Mouse (Mus musculus) layer of hippocampus, adult 9-10 months (tissue): Measurements from ENCODE around the gene Cartpt.
"Not testable (repeated sequence)": the region's sequence is repeated elsewhere in the genome, so short reads cannot be mapped to it uniquely, and the experiment has no call there.

Source experiments
- DNase-seq: peaks from one replicate; pipeline ENCODE4 v3.0.0; 2022; ENCODE audit warnings: low spot score

Gene Cartpt

DNA sequence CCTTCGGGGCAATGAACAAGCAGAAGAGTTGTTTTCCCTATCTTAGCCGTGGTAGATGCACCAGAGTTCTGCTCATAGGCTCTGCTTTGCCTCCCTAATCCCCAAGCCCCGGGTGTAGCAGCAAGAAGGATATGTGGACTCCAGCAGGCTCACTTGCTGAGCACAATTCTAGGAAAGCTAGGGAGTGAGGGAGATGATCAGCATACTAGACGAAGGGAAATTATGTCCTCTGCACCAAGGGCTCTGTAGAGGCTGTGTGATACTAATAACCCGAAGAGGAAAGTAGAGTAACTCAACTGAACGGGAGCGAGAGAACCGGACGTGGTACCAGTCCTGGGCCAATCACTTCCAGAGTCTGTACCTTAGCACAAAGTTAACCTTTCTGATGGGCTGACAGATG lies at the start of gene Cartpt:
Cartpt (minus strand) TSS at position 127 of the 400 bp plus-strand sequence.
- no peak for DNase-seq

DNA sequence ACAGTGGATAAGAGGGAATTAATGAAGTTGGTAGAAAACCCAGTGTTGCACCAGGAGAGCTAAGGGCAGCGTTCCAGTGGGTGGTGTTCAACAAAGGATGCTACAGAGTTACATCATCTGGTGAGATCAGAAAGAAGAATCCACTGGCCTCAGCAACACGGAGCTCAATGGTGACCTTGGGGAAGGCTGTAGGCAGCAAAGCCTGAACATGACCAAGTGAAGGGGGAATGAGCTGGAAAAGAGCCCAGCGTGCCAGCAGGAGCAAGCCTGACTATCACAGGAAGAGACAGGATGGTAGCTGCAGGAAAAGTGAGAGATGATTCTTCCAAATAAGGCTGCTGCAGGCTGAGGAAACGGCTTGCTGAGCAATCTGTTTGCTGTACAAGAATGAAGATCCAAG lies 46.5 kb upstream of the Cartpt start:
- peak; percentile 12 for DNase-seq

DNA sequence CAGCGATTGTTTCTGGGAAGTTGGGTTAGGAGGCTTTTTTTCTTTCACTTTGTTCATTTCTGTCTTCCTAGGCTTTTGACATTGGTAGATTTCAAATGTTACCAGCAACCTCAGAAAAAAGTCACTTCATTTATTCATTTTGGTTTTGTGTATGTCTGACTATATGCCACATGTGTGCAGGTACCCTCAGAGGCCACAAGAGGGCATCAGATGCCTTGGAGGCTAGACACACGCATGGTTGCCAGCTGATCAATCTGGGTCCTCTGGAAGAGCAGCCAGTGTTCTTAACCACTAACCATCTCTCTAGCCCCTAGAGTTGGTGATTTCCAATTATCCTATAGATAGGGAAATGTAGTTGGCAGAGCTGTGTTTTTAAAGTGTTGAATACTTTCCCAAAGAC lies 42.6 kb upstream of the Cartpt start:
- no peak for DNase-seq

DNA sequence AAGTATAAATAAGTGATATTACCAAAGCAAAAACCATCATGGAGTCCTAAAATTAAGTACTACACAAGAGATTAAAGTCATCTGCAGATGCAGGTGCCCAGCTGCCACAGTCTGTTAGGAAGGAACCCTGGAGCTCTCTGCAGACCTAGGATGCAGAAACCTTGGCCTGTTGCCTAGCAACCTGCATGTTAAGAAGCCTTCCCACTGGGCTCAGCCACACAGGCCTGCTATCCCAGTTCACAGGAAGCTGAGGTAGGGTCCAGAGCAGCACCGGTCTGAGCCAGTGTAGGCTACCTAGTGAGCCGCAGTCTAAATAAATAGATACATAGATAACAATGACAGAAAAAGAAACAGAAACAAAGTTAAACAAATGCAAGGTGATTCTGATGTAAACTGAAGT lies 39.7 kb upstream of the Cartpt start:
- no peak for DNase-seq

DNA sequence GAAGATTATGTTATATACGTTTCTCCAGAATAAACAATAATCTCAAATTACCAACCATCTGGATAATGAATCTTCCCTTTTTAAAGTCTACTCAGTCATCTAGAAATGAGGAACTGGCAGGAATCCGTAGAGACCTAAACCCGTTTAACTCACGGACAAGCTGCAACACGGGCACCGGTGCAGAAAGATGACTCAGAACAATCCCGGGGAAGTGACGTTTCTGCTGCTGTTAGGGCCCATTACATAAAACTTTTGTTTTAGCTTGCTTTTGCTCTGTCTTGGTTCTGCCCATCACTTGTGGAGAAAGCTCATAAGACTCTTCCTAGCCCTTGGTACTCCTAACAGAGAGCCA lies 38.4 kb upstream of the Cartpt start:
- DNase-seq = no peak

DNA sequence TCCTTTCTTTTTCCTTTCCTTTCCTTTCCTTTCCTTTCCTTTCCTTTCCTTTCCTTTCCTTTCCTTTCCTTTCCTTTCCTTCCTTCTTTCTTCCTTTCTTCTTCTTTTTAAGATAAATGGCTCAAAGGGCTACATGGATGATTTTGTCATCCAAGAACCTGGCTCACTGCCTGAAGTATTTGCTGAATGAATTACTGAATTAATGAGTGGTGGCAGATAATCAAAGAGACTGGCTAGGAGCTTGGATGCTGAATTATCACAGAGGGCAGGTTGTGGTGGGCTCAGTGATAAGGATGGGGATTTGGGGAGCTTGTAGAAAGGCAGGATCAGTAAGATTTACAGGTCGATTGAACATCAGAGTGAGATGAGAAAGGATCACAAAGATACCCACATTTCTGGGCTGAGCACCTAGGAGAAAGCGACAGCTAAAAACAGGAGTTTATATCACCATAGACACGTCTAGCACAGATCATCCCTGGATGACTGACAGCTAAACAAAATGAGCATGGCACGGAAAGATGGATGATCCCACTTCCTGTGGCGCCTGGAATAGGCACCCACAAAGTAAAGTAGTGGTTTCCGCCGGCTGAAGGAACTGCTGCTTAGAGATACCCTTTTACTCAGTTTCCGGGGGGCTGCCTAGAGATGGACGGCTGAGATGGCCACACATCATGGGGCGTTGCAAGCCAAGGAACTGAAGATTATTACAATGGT lies 37.9 kb upstream of the Cartpt start:
- no peak for DNase-seq

DNA sequence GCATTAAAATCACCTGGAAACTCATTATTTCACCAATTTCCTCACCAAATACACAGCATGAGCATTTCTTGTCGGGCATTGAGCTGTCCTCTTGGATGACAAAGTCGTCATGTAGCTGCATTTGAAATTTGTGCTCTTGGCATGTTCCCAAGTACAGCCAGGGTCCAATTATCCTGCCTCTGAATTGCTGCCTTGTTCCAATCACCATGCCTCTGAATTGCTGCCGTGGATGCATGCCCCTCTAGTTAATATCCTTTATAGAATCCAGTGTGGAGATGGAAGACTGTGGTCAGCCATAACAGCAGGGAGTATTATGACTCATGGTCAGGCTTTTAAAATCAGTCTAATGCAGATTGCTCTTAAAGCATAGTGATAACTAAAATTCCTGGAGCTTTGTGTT lies 36.9 kb upstream of the Cartpt start:
- no peak for DNase-seq

DNA sequence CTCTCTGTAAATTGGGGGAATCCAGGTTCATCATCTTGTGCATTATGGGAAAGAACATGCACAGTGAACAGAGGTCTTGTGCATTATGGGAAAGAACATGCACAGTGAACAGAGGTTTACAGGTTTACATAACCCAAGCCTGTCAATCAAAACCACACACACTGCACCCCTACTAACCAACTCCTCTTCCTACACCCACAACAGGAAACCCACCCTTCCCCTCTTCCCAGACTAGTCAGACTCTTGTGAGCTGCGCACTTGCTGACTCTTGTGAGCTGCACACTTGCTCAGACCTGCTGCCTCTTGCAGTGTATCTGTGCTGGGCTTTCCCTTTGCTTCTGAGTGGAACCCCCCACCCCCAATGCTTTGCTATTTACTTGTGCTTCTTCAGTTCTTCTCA lies 31.5 kb upstream of the Cartpt start:
- no peak for DNase-seq

DNA sequence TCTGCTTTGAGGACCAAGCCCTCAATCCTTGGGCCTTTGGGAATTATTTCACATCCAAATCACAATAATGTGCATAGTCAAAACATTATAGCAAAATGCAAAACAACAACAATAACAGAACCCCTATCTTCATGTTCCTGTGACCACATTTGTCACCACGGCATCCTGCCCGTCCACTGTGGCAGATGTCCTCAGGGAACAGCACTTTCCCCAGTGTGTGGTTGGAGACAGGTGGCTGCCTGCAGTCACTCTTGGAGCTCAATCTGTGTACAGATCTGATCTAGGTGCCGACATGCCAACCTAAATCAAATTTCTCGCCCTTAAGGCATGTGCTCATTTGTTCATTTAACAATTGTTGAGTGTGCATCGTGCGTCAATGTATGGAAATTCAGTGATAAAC lies 30.6 kb upstream of the Cartpt start:
- no peak for DNase-seq

DNA sequence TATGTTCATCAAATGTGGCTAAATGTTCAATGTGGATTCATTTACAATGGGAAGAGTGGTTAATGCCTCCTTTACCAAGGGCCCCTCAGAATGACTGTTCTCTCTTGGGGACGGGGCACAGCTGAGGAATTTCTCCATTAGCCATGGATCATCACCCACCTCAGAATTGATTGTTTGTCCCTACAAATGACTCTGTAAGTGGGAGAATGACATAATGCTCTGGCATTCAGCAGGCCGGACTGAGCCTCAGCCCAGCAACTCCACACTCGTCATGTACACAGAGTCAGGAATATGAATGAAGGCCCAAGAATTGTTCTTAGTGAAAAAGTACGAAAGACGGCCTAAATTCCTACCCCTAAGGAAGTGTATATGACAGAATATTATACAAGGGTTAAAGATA lies 25.4 kb upstream of the Cartpt start:
- DNase-seq = no peak

DNA sequence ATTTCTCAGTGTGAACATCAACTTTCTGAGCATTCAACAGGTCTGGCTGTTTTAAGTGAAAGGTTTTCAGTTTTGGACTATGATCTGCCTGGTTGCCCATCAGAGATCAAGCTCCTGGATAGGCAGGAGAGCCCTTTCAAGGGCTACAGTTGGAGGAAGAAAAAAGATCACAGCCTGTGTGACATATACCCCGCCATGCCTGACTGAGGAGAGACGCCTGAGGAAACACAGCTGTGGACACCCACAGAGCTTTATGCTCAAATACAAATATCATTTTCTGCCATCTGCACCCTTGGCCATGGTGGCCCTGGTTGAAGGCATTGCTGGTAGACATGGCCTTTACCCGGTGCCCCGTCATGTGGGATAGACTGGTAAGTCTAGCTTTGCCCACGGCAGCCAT lies 14.7 kb upstream of the Cartpt start:
- DNase-seq = no peak

DNA sequence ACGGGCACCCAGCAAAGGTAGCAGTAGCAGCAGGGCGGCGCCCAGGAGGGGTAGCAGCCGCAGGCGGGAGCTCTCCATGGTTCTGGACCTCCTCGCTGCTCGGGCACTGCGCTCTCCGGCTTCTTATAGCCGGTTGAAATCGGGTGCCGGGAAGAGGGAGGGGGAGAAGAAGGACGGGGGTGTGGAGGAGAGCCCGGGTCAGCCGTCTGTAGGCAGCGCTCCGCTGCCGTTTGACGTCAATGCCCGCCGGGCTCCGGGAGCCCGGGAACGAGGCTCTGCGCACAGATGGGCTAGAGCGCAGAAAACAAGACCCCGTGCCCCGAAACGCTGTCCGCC lies 366 bp downstream of the Cartpt start:
- no peak for DNase-seq

DNA sequence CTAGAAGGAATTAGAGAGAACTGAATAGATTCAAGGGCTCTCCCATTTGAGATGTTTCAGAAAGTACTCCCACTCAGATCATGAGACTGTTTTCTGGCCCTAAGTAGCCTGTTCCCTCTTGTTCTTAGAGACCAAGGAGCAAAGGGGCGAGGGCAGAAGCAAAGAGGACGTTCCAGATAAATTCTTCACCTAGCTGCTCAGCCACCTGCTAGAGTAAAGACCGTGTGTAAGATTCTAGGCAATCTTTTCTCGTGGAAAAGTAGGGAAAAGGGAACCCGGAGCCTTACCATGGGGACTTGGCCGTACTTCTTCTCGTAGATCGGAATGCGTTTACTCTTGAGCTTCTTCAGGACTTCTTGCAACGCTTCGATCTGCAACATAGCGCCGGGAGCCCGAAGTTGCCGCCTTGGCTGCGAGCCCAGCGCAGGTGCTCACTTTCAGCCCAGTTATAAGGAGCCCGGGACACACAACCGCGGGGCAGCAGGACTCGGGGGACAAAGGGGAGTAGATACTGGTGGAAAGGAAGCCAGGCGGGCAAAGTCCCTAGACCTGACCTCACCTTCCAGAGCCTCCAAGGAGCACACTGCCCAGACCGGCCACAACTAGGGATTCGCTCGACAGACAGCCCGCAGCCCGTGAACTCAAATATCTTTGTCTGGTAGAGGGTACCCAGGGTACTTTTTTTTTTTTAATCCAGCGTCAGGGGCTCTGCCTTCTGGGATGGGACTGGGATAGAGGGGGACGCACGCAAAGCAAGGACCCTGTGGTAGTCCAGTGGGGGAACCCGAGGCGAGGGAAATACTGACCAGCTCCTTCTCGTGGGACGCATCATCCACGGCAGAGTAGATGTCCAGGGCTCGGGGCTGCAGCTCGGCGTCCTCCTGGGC lies 978 bp downstream of the Cartpt start:
- DNase-seq = no peak

DNA sequence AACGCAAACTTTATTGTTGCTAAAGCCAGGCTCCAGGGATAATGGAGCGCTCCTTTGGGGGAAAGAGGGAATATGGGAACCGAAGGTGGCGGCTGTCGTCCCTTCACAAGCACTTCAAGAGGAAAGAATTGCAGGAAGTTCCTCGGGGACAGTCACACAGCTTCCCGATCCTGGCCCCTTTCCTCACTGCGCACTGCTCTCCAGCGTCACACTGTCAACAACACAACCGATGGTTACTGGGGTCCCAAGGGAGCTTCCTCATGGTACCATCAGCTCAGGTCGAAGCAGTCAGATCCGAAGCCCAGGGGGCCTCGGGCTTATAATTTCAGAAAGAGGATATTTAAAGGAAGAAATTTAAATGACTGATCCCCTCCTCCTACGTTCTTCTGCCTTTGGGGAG lies 2.1 kb downstream of the Cartpt start:
- no peak for DNase-seq

DNA sequence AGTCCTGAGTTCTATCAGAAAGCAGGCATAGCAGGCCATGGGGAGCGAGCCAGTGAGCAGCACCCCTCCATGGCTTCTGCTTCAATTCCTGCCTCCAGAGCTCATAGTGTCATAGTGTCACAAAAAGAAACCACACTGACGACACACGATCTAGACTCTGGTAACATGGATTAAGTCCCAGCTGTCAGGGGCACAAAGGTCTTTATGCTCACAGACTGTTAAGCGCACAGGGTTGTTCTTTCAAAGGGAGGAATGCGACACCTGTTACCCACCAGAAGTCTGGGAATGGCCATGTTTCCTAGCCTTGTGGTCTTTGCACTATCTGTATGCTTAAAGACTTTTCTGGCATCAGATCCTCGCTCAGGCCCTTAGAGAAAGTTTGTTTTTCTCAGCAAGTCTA lies 15.3 kb downstream of the Cartpt start:
- DNase-seq = no peak

DNA sequence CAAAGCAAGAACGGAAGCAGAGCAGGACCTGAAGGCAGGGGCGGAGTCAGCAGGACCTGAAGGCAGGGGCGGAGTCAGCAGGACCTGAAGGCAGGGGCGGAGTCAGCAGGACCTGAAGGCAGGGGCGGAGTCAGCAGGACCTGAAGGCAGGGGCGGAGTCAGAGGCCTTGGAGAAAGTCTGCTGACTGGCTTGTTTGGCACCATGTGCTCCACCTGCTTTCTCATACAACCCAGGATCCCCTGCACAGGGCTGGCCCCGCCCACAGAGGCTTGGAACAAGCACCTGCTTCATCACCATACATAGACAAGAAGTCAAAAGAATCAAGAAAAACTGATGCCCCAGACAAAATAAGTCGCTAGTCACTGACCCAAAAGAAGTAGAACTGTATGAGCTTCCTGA lies 19.1 kb downstream of the Cartpt start:
- DNase-seq = not testable (repeated sequence)

DNA sequence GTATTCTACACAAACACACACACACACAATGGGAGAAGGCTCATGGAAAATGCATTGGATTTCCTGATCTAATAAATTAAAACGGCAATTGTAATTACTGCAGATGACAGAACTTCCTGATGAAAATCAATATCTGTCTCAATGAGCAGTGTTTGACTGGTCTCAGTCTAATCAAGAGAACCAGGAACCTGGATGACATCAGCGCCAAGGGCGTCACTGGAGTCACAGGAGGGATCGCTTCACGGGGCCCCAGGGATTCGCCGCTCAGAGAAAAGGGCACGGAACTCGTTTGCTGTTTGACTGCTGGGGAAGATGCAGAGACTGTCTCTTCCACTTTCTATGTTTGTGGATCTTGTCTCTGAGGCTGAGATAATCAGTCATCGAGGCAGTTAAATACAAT lies 21.2 kb downstream of the Cartpt start:
- DNase-seq = no peak

DNA sequence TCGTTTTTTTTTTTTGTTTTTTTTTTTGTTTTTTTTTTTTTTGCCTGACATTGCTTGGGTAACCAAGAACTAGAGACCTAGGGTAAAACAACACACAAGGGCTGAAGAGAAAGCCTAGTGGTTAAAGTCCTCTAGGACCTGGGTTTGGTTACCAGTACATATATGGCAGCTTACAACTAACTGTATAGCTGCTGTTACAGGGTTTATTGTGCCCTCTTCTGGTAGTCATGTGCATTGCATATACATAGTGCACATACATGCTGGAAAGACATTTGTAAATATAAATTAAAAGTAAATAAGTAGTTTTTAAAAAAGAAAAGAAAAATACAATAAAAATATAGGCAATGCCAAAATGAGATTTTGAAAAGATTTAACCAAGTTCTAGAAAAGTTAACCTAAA lies 28.8 kb downstream of the Cartpt start:
- no peak for DNase-seq

DNA sequence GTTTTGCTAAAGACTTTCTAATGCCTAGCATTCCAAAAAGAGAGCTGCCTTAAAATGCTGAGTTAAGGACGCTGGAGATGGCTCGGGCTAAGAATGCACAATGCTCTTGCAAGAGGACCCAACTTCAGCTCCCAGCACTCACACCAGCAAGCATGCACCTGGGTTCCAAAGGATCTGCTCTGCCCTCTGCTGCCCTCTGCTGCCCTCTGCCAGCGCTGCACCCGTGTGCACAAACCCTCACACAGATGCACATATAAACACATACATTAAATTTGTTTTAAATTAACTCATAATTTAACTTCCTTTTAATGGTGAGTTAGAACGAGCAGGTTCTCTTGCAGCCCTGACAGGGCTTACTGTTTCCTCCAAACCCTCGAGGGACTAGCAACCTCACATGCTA lies 32.5 kb downstream of the Cartpt start:
- DNase-seq = no peak

DNA sequence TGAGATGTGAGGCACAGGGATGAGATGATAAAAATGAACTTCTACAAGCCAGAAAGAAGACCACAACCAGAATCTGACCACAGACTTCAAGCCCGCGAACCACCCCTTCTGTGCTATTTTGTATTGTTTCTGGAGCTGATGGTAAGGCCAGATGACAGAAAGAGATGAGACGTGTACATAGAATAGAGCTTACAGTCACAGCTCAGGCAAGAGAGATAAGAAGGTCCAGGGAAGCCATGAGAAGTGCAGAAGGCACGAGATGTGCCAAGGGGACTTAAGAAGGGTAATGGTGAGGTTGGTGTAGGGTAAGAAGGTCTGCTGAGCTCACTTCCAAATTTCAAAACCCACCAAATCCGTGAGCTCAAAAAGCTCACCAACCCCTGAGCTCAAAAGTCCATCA lies 36.6 kb downstream of the Cartpt start:
- no peak for DNase-seq

DNA sequence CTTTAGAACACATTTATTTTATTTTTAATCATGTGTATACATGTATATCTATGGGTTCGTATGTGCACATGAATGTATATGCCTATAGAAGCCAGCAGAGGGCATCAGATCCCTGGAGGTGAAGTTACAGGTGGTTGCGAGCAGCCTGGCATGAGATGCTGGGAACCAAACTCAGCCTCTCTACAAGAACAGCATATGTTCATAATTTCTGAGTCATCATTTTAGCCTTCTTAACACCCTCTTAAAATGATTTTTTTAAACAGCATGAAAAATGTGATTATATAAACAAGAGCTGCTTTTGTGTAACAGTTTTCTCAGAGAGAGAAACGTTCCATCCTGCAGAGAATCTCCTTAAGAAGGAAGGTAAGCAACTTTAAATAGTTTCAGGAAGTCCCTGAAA lies 40.2 kb downstream of the Cartpt start:
- DNase-seq = no peak

DNA sequence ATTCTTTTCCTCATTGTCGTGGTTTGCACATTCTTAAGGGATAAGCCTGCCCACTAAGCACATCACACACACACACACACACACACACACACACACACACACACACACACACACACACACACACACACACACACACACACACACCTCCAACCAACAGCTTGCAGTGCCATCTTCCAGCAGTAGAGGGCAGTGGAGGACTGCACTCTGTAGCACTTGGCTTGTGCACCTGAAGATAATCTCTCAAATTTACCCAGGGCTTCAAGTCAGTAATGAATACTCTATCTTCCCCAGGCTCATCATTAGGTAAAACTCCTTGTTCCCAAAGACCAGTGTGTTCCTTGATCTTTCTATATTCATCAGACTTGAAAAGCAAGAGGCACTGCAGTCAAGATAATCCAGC lies 41.8 kb downstream of the Cartpt start:
- DNase-seq = no peak

DNA sequence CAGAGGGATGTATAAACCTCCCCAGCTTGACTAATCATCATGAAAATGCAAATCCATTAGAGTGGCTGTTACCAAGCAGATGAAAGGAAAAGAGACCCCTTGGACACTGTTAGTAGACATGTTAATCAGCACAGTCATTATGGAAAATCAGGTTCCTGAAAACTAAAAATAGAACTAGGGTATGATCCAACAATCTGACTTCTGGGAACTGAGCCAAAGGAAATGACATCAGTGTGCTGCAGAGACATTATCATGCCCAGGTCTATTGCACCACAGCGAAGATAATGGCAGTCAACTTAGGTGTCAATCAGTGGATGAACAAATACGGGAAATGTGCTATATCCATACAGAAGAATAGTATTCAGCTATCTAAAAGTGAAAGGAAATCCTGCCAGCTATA lies 43.0 kb downstream of the Cartpt start:
- DNase-seq = no peak

DNA sequence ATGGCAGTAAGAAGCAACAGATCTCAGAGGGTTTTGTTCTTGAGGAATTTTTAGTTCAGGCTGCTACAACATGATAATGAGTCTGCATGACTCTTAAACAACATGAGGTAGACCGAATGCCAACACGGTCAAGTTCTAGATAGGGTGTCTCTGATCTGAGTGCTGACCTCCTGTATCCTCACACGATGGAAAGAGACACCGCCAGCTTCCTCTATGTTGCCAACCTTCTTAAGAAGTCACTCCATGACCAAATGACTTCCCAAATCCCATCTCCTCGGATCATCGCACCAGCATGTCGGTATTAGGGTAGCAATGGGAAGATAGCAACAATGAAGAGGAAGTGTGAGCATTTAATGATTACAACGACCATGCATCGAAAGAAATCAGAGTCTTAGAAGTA lies 43.6 kb downstream of the Cartpt start:
- DNase-seq = no peak
